Mouse (Mus musculus) adrenal gland, adult 2 months (tissue): ENCODE measurements around the gene Thap8. TPM values are rescaled to one million over a fixed set of nuclear protein-coding genes. Genes with fewer than 3 reads are reported as not detected.
A peak's percentile ranks its signal among the peaks of the same experiment; 100 is the strongest.
"Not testable (repeated sequence)": the region's sequence is repeated elsewhere in the genome, so short reads cannot be mapped to it uniquely, and the experiment has no call there.

Experiments
- DNase-seq: peaks from one replicate; pipeline ENCODE4 v3.0.0; 2021
- long read RNA-seq: library from polyadenylated mRNA; stranded (forward); transcript quantifications from one replicate; pipeline ENCODE4 v2.0.0, GENCODE M21; 2021
- polyA plus RNA-seq: library from polyadenylated mRNA; depleted of rRNA; stranded (reverse); fragments of >200 nt; gene quantifications from 2 replicates; pipeline ENCODE4 v1.2.3, GENCODE M21; 2012; rRNA removed
- total RNA-seq, 2 experiments: library from RNA; stranded (reverse); gene quantifications; 2 replicates each; pipeline ENCODE4 v1.2.3; 2021

Gene Thap8
- total RNA-seq (not detected), polyA plus RNA-seq (0.51 and 0.62 TPM in 2 replicates)
- long read RNA-seq, partial matches to known transcripts = 0 of 1 reads
- long read RNA-seq, other reads (novel, unspliced or antisense) = 0 of 1 reads

DNA sequence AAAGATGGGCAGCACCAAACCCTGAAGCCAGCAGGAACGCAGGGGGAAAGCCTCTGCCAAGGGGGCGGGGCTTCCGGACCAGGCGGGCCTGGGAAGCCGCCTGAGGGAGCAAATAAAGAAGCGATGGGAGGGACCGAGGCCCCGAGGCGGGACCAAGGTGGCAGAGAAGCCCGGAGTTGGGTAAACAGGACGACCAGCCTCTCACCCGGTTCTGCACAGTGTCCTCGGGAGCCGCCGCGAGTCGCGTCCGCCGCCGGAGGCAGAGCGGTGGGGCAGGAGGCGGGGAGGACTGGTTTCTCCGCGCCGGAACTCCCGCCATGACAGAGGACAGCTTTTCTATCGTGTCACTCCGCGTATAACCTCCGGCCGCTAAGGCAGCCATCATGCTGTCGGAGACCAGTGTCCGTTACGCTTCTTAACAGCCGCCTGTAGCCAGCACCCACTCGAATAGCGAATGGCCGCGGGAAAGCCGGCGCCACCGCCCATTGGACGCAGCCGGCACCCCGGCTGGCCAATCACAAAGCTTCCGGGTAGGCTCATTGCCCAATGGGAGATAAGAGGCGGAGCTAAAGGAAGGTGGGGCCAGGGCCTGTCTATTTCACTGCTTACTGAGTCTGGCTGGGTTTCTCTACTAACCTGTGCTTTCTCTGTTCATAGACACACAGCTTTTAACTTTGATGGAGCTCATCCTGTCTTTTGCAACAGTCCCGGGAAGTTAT, at the start of gene Thap8, which contains the start of gene Wdr62:
Gene Thap8 (plus strand): TSS at position 144 of the 719 bp plus-strand sequence.
Gene Wdr62 (minus strand): TSS at position 469 of the 719 bp plus-strand sequence.
- DNase-seq = peak; percentile 95

GRCm38 (mm10) chr7:30231328-30231668, 48.6 kb upstream of the Thap8 start:
- no peak for DNase-seq

DNA sequence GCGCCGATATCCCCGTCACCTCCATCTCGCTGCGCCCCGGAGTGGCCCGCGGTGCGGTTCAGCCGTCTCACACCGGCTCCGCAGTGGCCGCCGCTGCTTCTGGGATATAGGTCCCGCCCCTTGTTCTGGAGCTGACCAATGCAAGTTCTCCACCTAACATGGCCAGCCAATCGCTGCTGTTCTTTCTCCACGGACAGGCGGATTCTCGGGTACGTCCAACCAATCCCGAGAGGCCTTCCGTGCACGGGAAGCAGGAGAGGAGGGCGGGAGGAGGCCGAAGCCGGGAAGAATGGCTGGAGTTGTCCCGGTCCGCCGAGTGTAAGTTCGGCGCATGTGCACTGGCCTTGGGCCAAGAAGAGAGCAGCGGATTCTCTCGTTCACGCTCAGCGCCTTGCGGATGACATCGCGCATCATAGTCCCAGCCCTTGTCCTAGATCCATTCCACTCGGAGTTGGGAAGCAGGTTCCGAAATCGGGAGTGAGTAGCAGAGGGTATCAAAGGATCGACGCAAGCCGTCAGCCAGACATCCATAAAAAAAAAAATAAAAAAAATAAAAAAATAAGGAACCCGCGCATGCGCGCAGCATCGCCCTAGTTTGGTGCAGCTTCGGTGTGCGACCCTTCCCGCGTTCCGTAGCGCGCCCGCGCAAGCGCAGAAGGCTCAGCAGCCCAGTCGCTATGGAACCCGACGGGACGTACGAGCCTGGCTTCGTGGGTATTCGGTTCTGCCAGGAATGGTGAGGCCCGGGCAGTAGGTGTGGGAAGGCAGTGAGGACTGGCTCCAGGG, 48.0 kb upstream of the Thap8 start, which contains the start of the genes Polr2i and Tbcb:
Gene Polr2i (plus strand): TSS at position 280 of the 786 bp plus-strand sequence.
Gene Tbcb (minus strand): TSS at position 604 of the 786 bp plus-strand sequence.
- peak; percentile 98 for DNase-seq

DNA sequence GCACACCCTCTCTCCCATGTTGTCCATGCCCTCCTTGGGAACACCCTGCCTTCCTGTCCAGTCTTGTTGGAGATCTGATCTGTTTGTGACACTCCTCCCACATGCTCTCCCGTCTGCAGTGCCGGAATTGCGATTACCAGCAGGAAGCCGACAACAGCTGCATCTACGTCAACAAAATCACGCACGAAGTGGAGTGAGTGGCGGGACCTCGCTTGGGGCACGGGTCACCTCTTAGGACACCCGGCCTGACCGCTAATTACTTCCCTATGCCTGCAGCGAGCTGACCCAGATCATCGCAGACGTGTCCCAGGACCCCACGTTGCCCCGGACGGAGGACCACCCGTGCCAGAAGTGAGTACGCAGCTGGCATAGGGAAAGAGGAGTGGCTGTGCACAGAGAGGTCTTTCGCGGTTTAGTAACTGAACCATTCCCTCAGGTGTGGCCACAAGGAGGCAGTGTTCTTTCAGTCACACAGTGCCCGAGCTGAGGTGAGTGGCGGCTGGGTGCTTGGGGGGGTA, 47.2 kb upstream of the Thap8 start:
- peak; percentile 52 for DNase-seq

GRCm38 (mm10) chr7:30233387-30233786, 46.5 kb upstream of the Thap8 start:
- no peak for DNase-seq

- peak; percentile 36 for DNase-seq
These were observed 45.5 kb upstream of the Thap8 start for GRCm38 (mm10) chr7:30234276-30234858.

DNA sequence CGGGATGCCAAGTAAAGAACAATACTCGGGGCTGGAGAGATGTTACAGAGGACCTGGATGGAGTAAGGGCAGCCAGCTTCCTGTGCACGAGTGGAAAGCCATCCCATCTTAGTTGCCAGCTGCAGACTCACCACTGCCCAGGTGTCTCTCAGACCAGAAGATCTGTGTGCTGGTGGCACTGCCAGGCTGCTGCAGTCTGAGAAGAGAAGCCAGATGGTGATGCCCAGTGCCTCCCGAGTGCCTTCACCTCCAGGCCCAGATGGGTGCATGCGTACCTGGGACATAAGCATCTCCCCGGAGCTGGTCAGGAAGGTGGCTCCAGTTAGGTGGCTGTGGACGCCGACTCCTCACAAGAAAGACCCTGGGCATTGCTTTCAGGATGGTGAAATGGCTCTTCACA, 44.8 kb upstream of the Thap8 start:
- DNase-seq = no peak

DNA sequence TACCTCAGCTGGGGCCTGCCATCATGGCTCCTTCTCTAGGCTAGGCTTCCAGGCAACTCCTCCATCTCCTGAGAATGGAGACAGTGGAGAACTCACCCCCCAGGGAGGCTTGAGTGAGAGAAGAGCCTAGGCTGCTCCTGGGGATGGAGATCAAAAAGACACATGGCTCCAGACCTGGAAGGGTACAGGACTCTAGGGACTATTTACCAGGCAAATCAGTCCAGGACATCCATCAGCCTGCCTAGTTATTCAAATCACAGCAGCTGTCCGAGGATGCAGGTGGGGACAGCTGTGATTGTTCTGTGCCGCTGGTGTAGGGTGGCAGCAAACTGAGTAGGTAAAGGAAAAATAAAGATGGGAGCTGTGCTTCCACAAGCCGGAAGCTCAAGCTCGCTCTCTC, 44.3 kb upstream of the Thap8 start, which contains the start of gene Ovol3:
Gene Ovol3 (minus strand): TSS at position 101 of the 400 bp plus-strand sequence.
- DNase-seq = no peak

GRCm38 (mm10) chr7:30237374-30237773, 42.5 kb upstream of the Thap8 start:
- DNase-seq = not testable (repeated sequence)

GRCm38 (mm10) chr7:30251956-30252954, 27.6 kb upstream of the Thap8 start:
- DNase-seq = peak; percentile 51

DNA sequence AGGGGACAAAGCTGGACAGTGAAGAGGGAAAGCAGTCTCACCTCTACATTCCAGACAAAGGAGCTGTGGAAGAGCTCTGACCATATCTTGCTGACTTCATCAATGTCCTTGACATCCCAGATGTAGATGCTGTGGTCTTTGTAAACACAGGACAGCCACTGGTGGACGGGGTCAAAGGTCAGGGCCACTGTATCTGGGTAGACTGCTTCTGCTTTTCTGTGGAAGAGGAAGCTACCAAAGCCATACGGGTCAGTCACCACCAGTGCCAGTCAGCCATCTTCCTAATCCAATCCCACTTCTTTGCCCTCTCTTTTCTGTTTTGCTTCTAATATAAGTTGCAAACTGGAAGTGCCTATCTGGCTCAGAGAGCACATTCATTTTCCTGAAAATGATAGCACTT, 14.9 kb upstream of the Thap8 start:
- DNase-seq = peak; percentile 15

DNA sequence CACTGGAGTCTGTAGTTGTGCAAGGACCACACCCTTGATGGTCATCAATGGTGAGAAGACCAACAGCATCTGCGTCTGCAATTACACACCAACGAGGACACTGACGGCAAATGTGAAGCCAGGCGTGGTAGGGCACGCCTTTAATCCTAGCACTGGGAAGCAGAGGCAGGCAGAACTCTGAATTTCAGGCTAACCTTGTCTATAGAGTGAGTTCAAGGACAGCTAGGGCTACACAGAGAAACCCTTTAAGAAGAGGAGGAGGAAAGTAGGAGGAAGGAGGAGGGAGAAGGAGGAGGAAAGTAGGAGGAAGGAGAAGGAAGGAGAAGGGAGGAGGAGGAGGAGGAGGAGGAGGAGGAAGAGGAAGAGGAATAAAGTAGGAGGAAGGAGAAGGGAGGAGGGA, 14.4 kb upstream of the Thap8 start:
- no peak for DNase-seq

- DNase-seq = no peak
These were observed 14.0 kb upstream of the Thap8 start for GRCm38 (mm10) chr7:30265935-30266334.

DNA sequence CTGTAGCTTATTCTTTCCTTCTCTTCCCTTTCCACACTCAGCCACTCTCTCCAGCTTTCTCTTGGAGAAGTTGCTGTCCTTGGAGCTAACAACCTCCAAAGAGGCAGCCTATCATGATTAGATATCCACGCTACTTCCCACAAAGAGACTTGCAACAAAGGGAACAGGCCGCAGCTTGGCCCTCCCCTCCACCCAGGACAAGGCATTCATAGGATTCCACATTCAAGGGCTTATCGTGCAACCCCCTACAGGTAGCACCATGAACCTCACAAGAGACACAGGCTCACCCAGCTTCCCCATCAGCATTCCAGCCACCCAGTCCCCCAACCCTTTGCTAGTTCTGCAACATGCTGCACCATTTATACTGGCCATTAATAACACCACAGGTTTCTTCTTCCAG, 13.1 kb upstream of the Thap8 start:
- no peak for DNase-seq

GRCm38 (mm10) chr7:30269641-30270040, 10.3 kb upstream of the Thap8 start:
- no peak for DNase-seq

GRCm38 (mm10) chr7:30274383-30274782, 5.5 kb upstream of the Thap8 start:
- DNase-seq = no peak

DNA sequence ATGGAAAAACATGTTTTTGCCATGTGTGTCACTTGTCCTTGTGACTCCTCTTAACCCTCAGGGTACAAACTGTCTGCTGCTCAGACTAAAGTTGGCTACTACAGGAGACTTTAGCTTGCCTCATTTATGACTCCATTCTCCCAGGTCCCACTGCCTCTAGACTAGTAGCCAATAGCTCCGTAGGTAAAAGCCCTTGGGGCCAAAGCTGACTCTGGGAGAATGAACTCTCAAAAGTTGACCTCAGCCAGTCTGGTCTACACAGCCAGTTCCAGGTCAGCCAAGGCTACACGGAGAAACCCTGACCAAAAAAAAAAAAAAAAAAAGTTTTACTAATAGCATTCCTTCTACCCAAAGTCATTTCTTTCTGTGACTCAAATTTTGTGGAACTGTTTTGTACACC, 983 bp upstream of the Thap8 start:
- DNase-seq = peak; percentile 25

DNA sequence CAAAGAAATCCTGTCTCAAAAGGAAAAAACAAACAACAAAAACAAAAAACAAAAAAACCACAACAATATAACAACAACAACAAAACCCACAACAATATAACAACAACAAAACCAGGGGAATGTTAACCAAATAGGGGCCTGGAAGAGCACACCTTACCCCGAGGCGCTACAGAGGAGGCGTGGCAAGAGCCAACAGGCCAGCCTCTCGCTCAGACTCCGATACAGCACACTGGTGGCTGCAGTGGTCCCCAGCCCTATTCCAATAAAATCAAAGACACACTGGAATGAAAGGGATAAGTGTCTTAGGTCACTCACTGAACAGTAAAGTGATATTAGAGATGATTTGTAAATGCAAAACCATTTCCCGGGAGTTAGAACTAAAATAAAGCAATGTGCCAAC, 358 bp upstream of the Thap8 start:
- no peak for DNase-seq

- DNase-seq = peak; percentile 91
These were observed 810 bp downstream of the Thap8 start for GRCm38 (mm10) chr7:30280670-30281138.

- DNase-seq = no peak
These were observed 1.6 kb downstream of the Thap8 start for GRCm38 (mm10) chr7:30281522-30281921.

DNA sequence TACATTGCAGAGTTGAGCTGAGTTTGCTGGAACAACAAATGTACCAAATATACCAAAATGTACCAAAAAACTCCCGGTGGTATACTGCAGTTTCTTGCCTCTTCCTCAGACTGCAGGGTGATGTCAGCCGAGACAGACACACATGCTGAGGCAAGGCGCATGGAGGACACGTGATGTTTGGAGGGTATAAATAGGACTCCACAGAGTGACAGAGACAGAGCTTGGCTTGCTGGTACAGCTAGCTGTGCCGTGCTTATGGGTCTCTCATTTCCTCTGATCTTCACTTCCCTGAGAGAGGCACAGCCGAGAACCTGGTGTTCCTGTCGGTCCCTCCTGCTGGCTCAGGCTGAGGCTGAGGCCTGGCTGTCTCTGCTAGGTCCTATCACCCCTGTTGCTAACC, 2.8 kb downstream of the Thap8 start:
- no peak for DNase-seq
